Mouse (Mus musculus) lung, adult 2 months (tissue): ENCODE results near the gene Rassf8.

ENCODE experiments used
- CTCF ChIP-seq: fragments of 200-500 bp; IDR thresholded peaks from 2 replicates; pipeline ENCODE4 v1.5.1; 2011; ENCODE audit warnings: mild to moderate bottlenecking, low read length, control low read depth; ENCODE audit not compliant: insufficient read depth
- POLR2A ChIP-seq: fragments of 200-500 bp; IDR thresholded peaks from 2 replicates; pipeline ENCODE4 v1.6.1; 2011; ENCODE audit warnings: low read depth, mild to moderate bottlenecking, control low read depth, low read length, borderline replicate concordance; ENCODE audit errors: extremely low read depth

- no peak for TF ChIP-seq CTCF
- no peak for TF ChIP-seq POLR2A
Observed at GRCm38 (mm10) chr6:145756640-145757005, 10.1 kb downstream of the Rassf8 start.
